21 mouse cellular contexts compared by ENCODE assay signal in the genomic region with DNA sequence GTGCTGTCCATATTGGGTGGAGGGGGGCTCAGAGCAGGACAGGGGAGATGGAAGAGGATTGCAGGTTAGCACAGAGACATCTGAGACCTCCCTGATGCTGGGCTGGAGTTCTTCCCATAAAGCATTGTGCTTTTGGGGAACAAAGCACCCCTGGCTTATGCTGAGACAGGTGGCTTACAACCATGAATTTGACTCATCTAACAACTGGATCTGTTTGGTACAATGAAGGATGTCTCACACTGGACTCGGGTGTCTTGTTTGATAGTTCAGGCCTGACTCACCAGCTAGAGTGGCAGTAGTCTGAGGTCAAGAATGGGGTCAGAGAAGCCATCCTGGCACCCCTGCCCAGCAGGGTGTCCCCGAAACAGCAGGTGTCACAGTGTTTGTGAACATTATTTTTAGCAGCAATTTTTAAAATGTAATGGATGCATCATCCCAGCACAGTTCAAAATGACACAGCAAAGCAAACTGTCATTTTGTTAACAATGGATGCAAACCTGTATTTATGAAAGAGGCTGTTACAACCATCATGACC. TPM values are rescaled to one million over a fixed set of nuclear protein-coding genes. Genes with fewer than 3 reads are reported as not detected.
DNase-seq lines count a peak whose midpoint lies in the region; ATAC-seq and TF ChIP-seq lines count a peak whose summit lies in the region.
"Had no signal": no experiment of that assay in that cellular context is flagged by ENCODE, and none has a peak within 500 bp of the region (broad histone marks: within the 10 kb centered on the region; RNA-seq: fewer than 3 reads in every experiment).

No protein-coding gene starts in this region.

- H3K79me3 ChIP-seq in C2C12 (ENCODE audit: low read depth): peaks cover 8% of the 10 kb centered on the region

- no peak for ATAC-seq in stomach, postnatal 0 days (ENCODE audit: low FRiP score, low TSS enrichment)
- ATAC-seq: activated CD4-positive, CD25-positive, alpha-beta regulatory T cell, adult 4 months; forebrain, embryonic 13.5 days; forebrain, embryonic 15.5 days; forebrain, postnatal 0 days; Patski had no signal

- H3K79me2 ChIP-seq in C2C12 (ENCODE audit: control insufficient read depth, insufficient read depth) (peaks cover 14% of the 10 kb centered on the region), myocyte (ENCODE audit: control insufficient read depth, insufficient read depth) (peaks cover 10% of the 10 kb centered on the region)

- no peak for TF ChIP-seq POLR2A in myocyte (IDR thresholded peaks at IDR 0.05; ENCODE audit: insufficient read length, low read depth)

- no peaks in the 10 kb centered on the region for H3K4me1 ChIP-seq in stomach, postnatal 0 days (replicated peaks; ENCODE audit: control insufficient read depth, insufficient read depth)
- H3K4me1 ChIP-seq: embryonic facial prominence, embryonic 12.5 days had no signal

- WGBS in stomach, postnatal 0 days: 67% methylated on average over 2 of the region's 2 CpGs

- H3ac ChIP-seq in C2C12 (ENCODE audit: control insufficient read depth, insufficient read length, low read depth) (no peak overlapping the region), myocyte (ENCODE audit: control insufficient read depth, insufficient read length) (no peak overlapping the region)

- H3K27ac ChIP-seq in stomach, postnatal 0 days (replicated peaks): no peak overlapping the region
- H3K27ac ChIP-seq: embryonic facial prominence, embryonic 10.5 days; embryonic facial prominence, embryonic 12.5 days; forebrain, embryonic 13.5 days; forebrain, embryonic 15.5 days had no signal

- H3K4me3 ChIP-seq in C2C12 (ENCODE audit: insufficient read depth, poor library complexity, severe bottlenecking) (no peak overlapping the region), myocyte (no peak overlapping the region)
- no peak overlapping the region for H3K4me3 ChIP-seq in stomach, postnatal 0 days (ENCODE audit: low read depth, low read length)
- H3K4me3 ChIP-seq: embryonic facial prominence, embryonic 10.5 days; embryonic facial prominence, embryonic 12.5 days; forebrain, embryonic 13.5 days; forebrain, embryonic 15.5 days had no signal

- no peak for TF ChIP-seq EP300 in stomach, postnatal 0 days (optimal IDR thresholded peaks at IDR 0.05)

- no peak overlapping the region for H3K9ac ChIP-seq in stomach, postnatal 0 days (ENCODE audit: low read length)
- H3K9ac ChIP-seq: embryonic facial prominence, embryonic 12.5 days; forebrain, embryonic 13.5 days; forebrain, embryonic 15.5 days; forebrain, postnatal 0 days had no signal

- DNase-seq in adrenal gland, adult 2 months: peak; percentile 31
- no peak for DNase-seq in adrenal gland, adult 8-10 months
- no peak for DNase-seq in stomach, postnatal 0 days (ENCODE audit: low spot score)
- DNase-seq: adrenal gland, postnatal 14 days; adrenal gland, postnatal 36 days; B cell, adult 2 months; cerebellum, adult 11-12 months; cerebellum, adult 2 months; cerebellum, adult 9-10 months; cerebellum, postnatal 10 days; cerebellum, postnatal 25 days; forebrain, postnatal 0 days had no signal

- no peak for TF ChIP-seq CTCF in C2C12 (IDR thresholded peaks at IDR 0.05; ENCODE audit: control insufficient read depth, insufficient read depth, insufficient read length)
- no peak for TF ChIP-seq CTCF in stomach, postnatal 0 days (IDR thresholded peaks at IDR 0.05; ENCODE audit: low read depth)

- H3K36me3 ChIP-seq in C2C12 (ENCODE audit: control insufficient read depth, insufficient read depth): peaks cover 18% of the 10 kb centered on the region
- H3K36me3 ChIP-seq in myocyte (ENCODE audit: control insufficient read depth, insufficient read depth): peaks cover 4% of the 10 kb centered on the region
- H3K36me3 ChIP-seq in stomach, postnatal 0 days (ENCODE audit: control insufficient read depth, insufficient read depth, low read length): no peaks in the 10 kb centered on the region

- H3K9me3 ChIP-seq in stomach, postnatal 0 days (ENCODE audit: control insufficient read depth, low read length): no peaks in the 10 kb centered on the region
- H3K9me3 ChIP-seq: embryonic facial prominence, embryonic 10.5 days; embryonic facial prominence, embryonic 12.5 days; forebrain, embryonic 13.5 days; forebrain, embryonic 15.5 days had no signal

- H3K27me3 ChIP-seq in C2C12 (ENCODE audit: control insufficient read depth, insufficient read depth, insufficient read length) (no peaks in the 10 kb centered on the region), myocyte (ENCODE audit: control insufficient read depth, insufficient read depth, insufficient read length) (no peaks in the 10 kb centered on the region)
- no peaks in the 10 kb centered on the region for H3K27me3 ChIP-seq in stomach, postnatal 0 days (ENCODE audit: control insufficient read depth, insufficient read depth, low read length)
- H3K27me3 ChIP-seq: embryonic facial prominence, embryonic 12.5 days; forebrain, embryonic 13.5 days; forebrain, embryonic 15.5 days; Patski had no signal

- H3K4me2 ChIP-seq in myocyte (ENCODE audit: low read depth): peak overlapping the region; percentile 32
- no peak overlapping the region for H3K4me2 ChIP-seq in stomach, postnatal 0 days (replicated peaks; ENCODE audit: low read depth)
- H3K4me2 ChIP-seq: embryonic facial prominence, embryonic 12.5 days; forebrain, embryonic 13.5 days; forebrain, embryonic 15.5 days had no signal

TF ChIP-seq in C2C12, 6 proteins besides CTCF, POLR2A, EP300 and RAD21:
- TF ChIP-seq MYOG (IDR thresholded peaks at IDR 0.05; ENCODE audit: control insufficient read depth, extremely low read depth, insufficient read length) (no peak), CEBPB (IDR thresholded peaks at IDR 0.05; ENCODE audit: low read depth) (no peak), FOSL1 (IDR thresholded peaks at IDR 0.05; ENCODE audit: insufficient read depth, low read length, poor library complexity, severe bottlenecking) (no peak), MYOD1 (IDR thresholded peaks at IDR 0.05; ENCODE audit: control insufficient read depth, insufficient read length, low read depth) (peak; percentile 95), MAX (IDR thresholded peaks at IDR 0.05) (no peak), USF1 (IDR thresholded peaks at IDR 0.05; ENCODE audit: low read depth) (no peak)
TF ChIP-seq in C2C12: peak in this region for 1.

TF ChIP-seq in myocyte, 11 proteins besides CTCF, POLR2A, EP300 and RAD21:
- TF ChIP-seq USF1 (IDR thresholded peaks at IDR 0.05; ENCODE audit: low read depth) (no peak), SRF (IDR thresholded peaks at IDR 0.05; ENCODE audit: control insufficient read depth, insufficient read length, low read depth) (no peak), TCF3 (IDR thresholded peaks at IDR 0.05; ENCODE audit: insufficient read length, low read depth) (no peak), MYOD1 (IDR thresholded peaks at IDR 0.05; ENCODE audit: control insufficient read depth in 1 of 3, insufficient read length in 2 of 3, low read depth in 2 of 3) (peak in 2 of 3 experiments; percentile 55 to 73), MYOG (IDR thresholded peaks at IDR 0.05; ENCODE audit: control insufficient read depth in 1 of 3, insufficient read depth in 1 of 3, insufficient read length in 2 of 3, low read depth in 2 of 3) (peak in 2 of 3 experiments; percentile 17 to 53), CEBPB (IDR thresholded peaks at IDR 0.05; ENCODE audit: insufficient read depth, poor library complexity, severe bottlenecking) (no peak), POLR2AphosphoS2 (IDR thresholded peaks at IDR 0.05; ENCODE audit: insufficient read length, low read depth) (no peak), MAX (IDR thresholded peaks at IDR 0.05; ENCODE audit: low read depth) (no peak)
TF ChIP-seq in myocyte: peak in this region for 2.

RNA-seq across cellular contexts. Expression of a gene that starts 9.7 kb away (rescaled TPM):
- 10 to 100 TPM in 1 of 2 experiments, 1 to 10 TPM in 1; 7.3 to 14.8 TPM for total RNA-seq in adrenal gland, adult 2 months (2021)
- 12.3 and 14.3 TPM in 2 replicates for polyA plus RNA-seq in adrenal gland, adult 2 months (2012; rRNA removed)
- total RNA-seq in adrenal gland, adult 8-10 months (2022): 10 to 100 TPM; 17.6 to 19.9 (median 18.2) TPM
- 81.3 TPM for polyA plus RNA-seq in C2C12 (2012; fragmentation: generic; extraction: Trizol)
- polyA plus RNA-seq in myocyte (2012; fragmentation: generic; extraction: Trizol): 25.2 TPM
- 5.7 and 5.8 TPM in 2 replicates for polyA plus RNA-seq in stomach, postnatal 0 days (2015; fragmentation: Nextera tagmentation; extraction: Ambion mirVana)
- total RNA-seq: MEL had no signal
